Mouse (Mus musculus): ENCODE measurements around the gene Olfr826. TPM values are rescaled to one million over a fixed set of nuclear protein-coding genes. Genes with fewer than 3 reads are reported as not detected.

The Olfr826 gene
- polyA plus RNA-seq, 1 experiment from 2014 or later: not detected

Other genes with a start within 250 kb of the Olfr826 start
- gene Olfr818, start 235.1 kb downstream of the Olfr826 start, polyA plus RNA-seq (2015; fragmentation: Nextera tagmentation; extraction: Ambion mirVana): not detected in 2 replicates
- not detected in 2 replicates for gene Olfr819, start 216.9 kb downstream of the Olfr826 start, polyA plus RNA-seq (2015; fragmentation: Nextera tagmentation; extraction: Ambion mirVana)
- not detected in 2 replicates for gene Olfr247, start 208.0 kb downstream of the Olfr826 start, polyA plus RNA-seq (2015; fragmentation: Nextera tagmentation; extraction: Ambion mirVana)
- gene Gm10310, start 199.1 kb downstream of the Olfr826 start, polyA plus RNA-seq (2015; fragmentation: Nextera tagmentation; extraction: Ambion mirVana): not detected in 2 replicates
- not detected in 2 replicates for gene Olfr820, start 171.6 kb downstream of the Olfr826 start, polyA plus RNA-seq (2015; fragmentation: Nextera tagmentation; extraction: Ambion mirVana)
- gene Olfr821, start 153.8 kb downstream of the Olfr826 start, polyA plus RNA-seq (2015; fragmentation: Nextera tagmentation; extraction: Ambion mirVana): not detected in 2 replicates
- gene Olfr822, start 113.0 kb downstream of the Olfr826 start, polyA plus RNA-seq (2015; fragmentation: Nextera tagmentation; extraction: Ambion mirVana): not detected in 2 replicates
- not detected in 2 replicates for gene Olfr823, start 68.8 kb downstream of the Olfr826 start, polyA plus RNA-seq (2015; fragmentation: Nextera tagmentation; extraction: Ambion mirVana)
- not detected in 2 replicates for gene Olfr824, start 54.2 kb downstream of the Olfr826 start, polyA plus RNA-seq (2015; fragmentation: Nextera tagmentation; extraction: Ambion mirVana)
- gene Olfr825, start 17.4 kb downstream of the Olfr826 start, polyA plus RNA-seq (2015; fragmentation: Nextera tagmentation; extraction: Ambion mirVana): not detected in 2 replicates
- gene Olfr827, start 30.2 kb upstream of the Olfr826 start, polyA plus RNA-seq (2015; fragmentation: Nextera tagmentation; extraction: Ambion mirVana): not detected in 2 replicates
- gene Neurod4, start 96.1 kb upstream of the Olfr826 start, polyA plus RNA-seq (2015; fragmentation: Nextera tagmentation; extraction: Ambion mirVana): not detected in 2 replicates
- gene Tespa1, start 138.7 kb upstream of the Olfr826 start, polyA plus RNA-seq (2015; fragmentation: Nextera tagmentation; extraction: Ambion mirVana): 0.28 and 0.34 TPM in 2 replicates
- not detected in 2 replicates for gene Vmn2r84, start 210.1 kb upstream of the Olfr826 start, polyA plus RNA-seq (2015; fragmentation: Nextera tagmentation; extraction: Ambion mirVana)
- gene Vmn2r85, start 245.5 kb upstream of the Olfr826 start, polyA plus RNA-seq (2015; fragmentation: Nextera tagmentation; extraction: Ambion mirVana): not detected in 2 replicates